8 mouse cellular contexts compared by ENCODE assay signal in the genomic region with DNA sequence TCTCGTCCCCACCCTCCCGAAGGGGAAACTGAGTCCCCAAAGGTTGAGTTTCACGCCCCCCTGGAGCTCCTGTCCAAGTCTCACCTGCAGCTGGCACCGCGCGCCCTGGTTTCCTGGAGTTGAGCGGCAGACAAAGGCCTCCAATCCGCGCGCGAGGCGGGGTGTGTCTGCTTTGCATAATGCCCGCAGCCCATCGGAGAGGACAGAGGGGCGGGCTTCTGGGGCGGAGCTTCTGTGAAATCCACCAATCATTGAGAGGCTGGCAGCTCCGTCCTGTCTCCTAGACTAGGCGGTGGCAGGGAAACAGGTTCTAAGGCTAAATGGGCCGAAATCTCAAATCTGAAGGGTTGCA. TPM values are rescaled to one million over a fixed set of nuclear protein-coding genes. Genes with fewer than 3 reads are reported as not detected.
DNase-seq lines count a peak whose midpoint lies in the region; ATAC-seq and TF ChIP-seq lines count a peak whose summit lies in the region.

No protein-coding gene starts in this region.

- H3K36me3 ChIP-seq in hindbrain, embryonic 16.5 days (ENCODE audit: control insufficient read depth, insufficient read depth, low read length) = no peaks in the 10 kb centered on the region

- ATAC-seq in hindbrain, embryonic 16.5 days = peak; percentile 92

- no peak overlapping the region for H3K27ac ChIP-seq in cortical plate, adult 2 months (ENCODE audit: insufficient read depth, low read length)
- H3K27ac ChIP-seq in gastrocnemius, adult 2 months = peak overlapping the region; percentile 63
- H3K27ac ChIP-seq in hindbrain, embryonic 16.5 days (ENCODE audit: low read depth, low read length) = peak overlapping the region; percentile 71; the same call in 1 of the 2 replicates

- peak overlapping the region; percentile 99 for H3K4me2 ChIP-seq in hindbrain, embryonic 16.5 days (ENCODE audit: low read length)

- no peaks in the 10 kb centered on the region for H3K9me3 ChIP-seq in hindbrain, embryonic 16.5 days (ENCODE audit: control insufficient read depth, low read length)

- H3K4me3 ChIP-seq in cortical plate, adult 2 months (ENCODE audit: insufficient read depth, low read length) = peak overlapping the region; percentile 52
- H3K4me3 ChIP-seq in gastrocnemius, adult 2 months = peak overlapping the region; percentile 86
- H3K4me3 ChIP-seq in hindbrain, embryonic 16.5 days (ENCODE audit: low read length) = peak overlapping the region; percentile 77

- TF ChIP-seq CTCF in cortical plate, adult 2 months (IDR thresholded peaks at IDR 0.05; ENCODE audit: extremely low read depth, insufficient read depth, low read length) = no peak
- TF ChIP-seq CTCF in gastrocnemius, adult 2 months (IDR thresholded peaks at IDR 0.05) = no peak

- intact Hi-C loops in gastrocnemius, adult 2 months (cut with DNase I) = loop anchor here (5.0 kb wide), 1 partner anchor 132 kb away; the partner anchor contains the start of gene Atp6v1g1

- TF ChIP-seq POLR2A in cortical plate, adult 2 months (IDR thresholded peaks at IDR 0.05; ENCODE audit: extremely low read depth, insufficient read depth, low read length) = no peak

- H3K4me1 ChIP-seq in cortical plate, adult 2 months (ENCODE audit: control insufficient read depth, insufficient read depth, low read length) = no peaks in the 10 kb centered on the region
- peaks cover 27% of the 10 kb centered on the region for H3K4me1 ChIP-seq in hindbrain, embryonic 16.5 days (ENCODE audit: control insufficient read depth, insufficient read depth, low read depth, low read length)

- 0% methylated on average over 19 of the region's 19 CpGs for WGBS in hindbrain, embryonic 16.5 days

- H3K27me3 ChIP-seq in hindbrain, embryonic 16.5 days (replicated peaks; ENCODE audit: control insufficient read depth, insufficient read depth, low read length) = no peaks in the 10 kb centered on the region

- peak overlapping the region; percentile 70 for H3K9ac ChIP-seq in hindbrain, embryonic 16.5 days (ENCODE audit: low read depth, low read length)

- DNase-seq in adipocyte (ENCODE audit: low spot score) = peak; percentile 67
- DNase-seq in gastrocnemius, adult 2 months = peak; percentile 97
- peak; percentile 83 to 91 for DNase-seq in left cerebral cortex, adult 18-20 months (ENCODE audit: low spot score in 2 of 2)
- DNase-seq in lung, postnatal 4 days = peak; percentile 96
- DNase-seq in retina, postnatal 1 day = peak; percentile 97
- DNase-seq in thymus, postnatal 4 days = peak; percentile 98

RNA-seq across cellular contexts. Expression of gene Akna, which starts 7.4 kb away (rescaled TPM):
- 1.8 and 2.0 TPM in 2 replicates for polyA plus RNA-seq in cortical plate, adult 2 months (2012; rRNA removed)
- 1 to 10 TPM in 1 of 2 experiments, under 1 TPM in 1; 0.97 to 1.8 TPM for total RNA-seq in gastrocnemius, adult 2 months (2021)
- polyA plus RNA-seq in hindbrain, embryonic 16.5 days (2015; fragmentation: Nextera tagmentation; extraction: Ambion mirVana) = 4.6 and 6.5 TPM in 2 replicates
- 1 to 10 TPM; 3.3 TPM for total RNA-seq in left cerebral cortex, adult 18-20 months (2021)

RNA-seq across cellular contexts. Expression of gene Orm2, which starts 48.3 kb away (rescaled TPM):
- polyA plus RNA-seq in cortical plate, adult 2 months (2012; rRNA removed) = not detected in 2 replicates
- total RNA-seq in gastrocnemius, adult 2 months (2021) = not detected
- not detected in 2 replicates for polyA plus RNA-seq in hindbrain, embryonic 16.5 days (2015; fragmentation: Nextera tagmentation; extraction: Ambion mirVana)
- not detected for total RNA-seq in left cerebral cortex, adult 18-20 months (2021)

RNA-seq across cellular contexts. Expression of gene Orm3, which starts 54.6 kb away (rescaled TPM):
- not detected in 2 replicates for polyA plus RNA-seq in cortical plate, adult 2 months (2012; rRNA removed)
- total RNA-seq in gastrocnemius, adult 2 months (2021) = not detected
- polyA plus RNA-seq in hindbrain, embryonic 16.5 days (2015; fragmentation: Nextera tagmentation; extraction: Ambion mirVana) = not detected in 2 replicates
- total RNA-seq in left cerebral cortex, adult 18-20 months (2021) = not detected
